Mouse (Mus musculus): Measurements from ENCODE around the gene Adap1. TPM values are rescaled to one million over a fixed set of nuclear protein-coding genes. Genes with fewer than 3 reads are reported as not detected.

Gene Adap1
- 0.65 and 1.5 TPM in 2 replicates for polyA plus RNA-seq (2016; fragmentation: Nextera tagmentation; extraction: Ambion mirVana)

DNA sequence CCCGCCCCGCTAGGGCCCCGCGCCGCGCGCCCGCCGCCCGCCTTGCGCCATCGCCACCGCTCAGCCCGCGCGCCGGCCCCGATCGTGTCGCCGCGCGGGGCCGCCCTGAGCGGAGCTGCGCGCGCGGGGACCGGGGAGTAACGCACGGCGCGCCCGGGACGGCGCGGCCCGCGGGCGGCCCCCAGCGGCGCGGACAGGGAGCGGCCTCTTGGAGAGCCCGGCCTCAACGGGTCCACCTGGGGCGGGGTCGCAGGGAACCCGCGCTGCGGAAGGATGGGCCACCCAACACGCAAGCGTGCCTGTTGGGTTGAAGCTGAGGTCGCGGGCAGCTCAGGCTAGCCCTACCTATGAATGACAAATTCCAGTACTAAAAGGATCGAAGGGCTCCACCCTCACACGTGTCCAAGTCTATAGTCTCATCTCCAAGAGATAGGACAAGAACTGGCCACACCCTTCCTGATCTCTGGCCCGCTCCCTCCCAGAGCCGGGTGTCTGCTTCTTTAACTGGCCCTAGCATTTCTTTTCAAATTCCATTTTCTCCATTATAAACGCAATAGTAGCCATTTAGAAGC is at the start of gene Adap1:
Adap1 (minus strand) TSS at position 228 of the 572 bp plus-strand sequence.
- H3K4me3 ChIP-seq: peak within 1 kb of the TSS; percentile 76
- H3K9me3 ChIP-seq: no peaks in the 10 kb centered on the region
- H3K4me1 ChIP-seq (replicated peaks): peaks cover 18% of the 10 kb centered on the region
- WGBS: 4% methylated on average over 61 of the region's 61 CpGs
- H3K36me3 ChIP-seq: no peaks in the 10 kb centered on the region
- H3K27me3 ChIP-seq (ENCODE audit: insufficient read depth, poor library complexity, severe bottlenecking): peaks cover 67% of the 10 kb centered on the region
- peak within 1 kb of the TSS; percentile 69 for H3K27ac ChIP-seq
- peak; percentile 36 for DNase-seq (ENCODE audit: low spot score)

DNA sequence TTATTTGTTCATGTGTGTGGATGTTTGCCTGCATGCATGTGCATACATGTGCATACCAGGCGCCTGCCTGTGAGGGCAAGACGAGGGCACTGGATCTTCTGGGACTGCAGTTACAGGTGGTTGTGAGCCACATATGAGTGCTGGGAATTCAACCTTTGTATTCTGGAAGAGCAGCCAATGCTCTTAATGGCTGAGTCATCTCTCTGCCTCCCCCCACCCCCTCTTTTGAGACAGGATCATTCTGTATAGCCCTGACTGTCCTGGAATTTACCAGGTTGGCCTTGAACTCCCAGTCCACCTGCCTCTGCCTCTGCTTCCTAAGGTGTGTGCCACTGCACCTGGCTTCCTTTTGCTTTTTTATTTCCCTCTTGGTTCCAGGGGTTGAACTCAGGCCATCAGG is 49.4 kb upstream of the Adap1 start:
- WGBS: 88% methylated on average over 2 of the region's 2 CpGs
- H3K9me3 ChIP-seq: no peaks in the 10 kb centered on the region
- H3K27ac ChIP-seq: no peak overlapping the region
- H3K36me3 ChIP-seq: no peaks in the 10 kb centered on the region
- peaks cover 66% of the 10 kb centered on the region for H3K4me1 ChIP-seq (replicated peaks)
- H3K4me3 ChIP-seq: no peak overlapping the region
- no peak for DNase-seq (ENCODE audit: low spot score)
- no peaks in the 10 kb centered on the region for H3K27me3 ChIP-seq (ENCODE audit: insufficient read depth, poor library complexity, severe bottlenecking)

DNA sequence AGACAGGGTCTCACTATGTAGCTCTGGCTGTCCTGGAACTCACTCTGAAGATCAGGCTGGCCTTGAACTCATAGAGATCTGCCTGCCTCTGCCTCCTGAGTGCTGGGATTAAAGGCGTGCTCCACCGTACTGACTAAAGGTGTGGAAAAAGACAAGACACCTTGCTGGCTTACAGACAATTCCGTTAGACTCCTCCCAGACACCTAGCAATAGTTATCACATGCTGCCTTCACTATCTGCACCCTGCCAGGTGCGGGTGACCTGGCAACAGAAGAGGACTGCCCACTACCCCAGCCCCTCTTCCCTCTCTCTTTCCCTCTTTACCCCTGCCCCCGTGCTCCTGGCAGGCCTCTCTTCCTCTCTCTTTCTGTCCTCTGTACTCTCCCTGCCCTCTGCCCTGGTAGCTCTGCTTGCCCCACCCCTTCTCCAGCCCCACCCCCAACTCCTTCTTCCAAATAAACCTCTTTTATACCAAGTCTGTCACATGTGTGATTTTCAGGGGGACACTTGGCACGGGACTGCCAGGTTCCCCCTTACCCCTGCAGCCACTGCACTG is 48.5 kb upstream of the Adap1 start:
- DNase-seq (ENCODE audit: low spot score): no peak
- Histone ChIP-seq H3K27ac (0 out of 2 replicates have a peak overlapping the region, but pooled peaks have one; percentile 23), H3K4me3 (no peak overlapping the region), H3K27me3 (ENCODE audit: insufficient read depth, poor library complexity, severe bottlenecking) (no peaks in the 10 kb centered on the region), H3K36me3 (no peaks in the 10 kb centered on the region), H3K4me1 (replicated peaks) (peaks cover 65% of the 10 kb centered on the region), H3K9me3 (no peaks in the 10 kb centered on the region)
- WGBS: 84% methylated on average over 6 of the region's 6 CpGs

DNA sequence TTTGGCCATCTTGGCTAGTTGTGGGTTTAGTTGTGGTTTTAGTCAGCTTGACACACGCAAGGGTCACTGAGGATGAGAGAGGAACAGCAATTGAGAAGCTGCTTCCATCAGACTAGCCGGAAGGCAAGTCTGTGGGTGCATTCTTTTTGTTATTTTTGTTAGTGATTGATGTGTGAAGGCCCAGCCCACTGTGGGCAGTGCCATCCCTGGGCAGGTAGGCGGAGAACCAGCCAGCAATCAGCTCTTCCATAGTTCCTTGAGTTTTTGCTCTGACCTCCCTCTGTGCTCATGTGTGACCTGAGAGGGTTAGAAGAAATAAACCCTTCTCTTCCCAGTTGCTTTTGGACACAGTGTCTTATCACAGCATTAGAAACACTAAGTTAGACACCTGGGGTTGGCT is 47.7 kb upstream of the Adap1 start:
- peaks cover 63% of the 10 kb centered on the region for H3K4me1 ChIP-seq (replicated peaks)

DNA sequence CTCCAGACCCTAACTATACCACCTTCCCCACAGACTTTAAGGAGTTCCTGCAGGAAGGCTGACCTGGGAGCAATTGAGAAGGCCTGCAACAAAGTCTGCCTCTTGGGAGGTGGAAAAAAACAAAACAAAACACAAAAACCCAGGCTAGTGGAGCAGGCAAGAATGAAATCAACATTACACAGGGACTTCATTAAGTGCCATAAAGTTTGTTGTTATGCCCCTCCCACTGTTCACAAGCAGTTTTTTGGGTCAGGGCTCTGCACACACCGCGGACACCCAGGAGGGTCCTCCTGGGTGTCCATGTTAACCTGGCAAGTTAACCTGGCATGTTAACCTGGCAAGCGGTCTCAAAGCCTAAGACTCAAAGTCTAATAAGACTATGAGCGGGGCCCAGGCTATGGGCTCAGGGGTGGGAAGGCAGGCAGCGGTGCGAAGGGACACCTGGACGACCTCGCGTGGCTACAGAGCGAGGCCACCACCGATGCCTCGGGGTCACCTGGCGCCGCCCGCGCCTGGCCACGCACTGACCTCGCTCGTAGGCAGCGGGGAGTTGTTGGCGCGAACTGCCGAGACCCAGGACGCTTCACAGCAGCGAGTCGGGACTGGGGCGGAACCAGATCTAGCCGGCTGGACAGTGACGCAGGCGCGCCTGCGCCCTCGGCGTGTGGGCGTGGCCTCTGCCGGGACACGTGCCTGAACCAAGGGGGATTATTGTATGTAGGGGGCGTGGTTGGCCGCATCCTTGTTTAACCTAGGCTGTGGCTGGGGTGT is 46.4 kb upstream of the Adap1 start:
- 2% methylated on average over 39 of the region's 39 CpGs for WGBS
- H3K27ac ChIP-seq: peak overlapping the region; percentile 98
- no peaks in the 10 kb centered on the region for H3K9me3 ChIP-seq
- H3K27me3 ChIP-seq (ENCODE audit: insufficient read depth, poor library complexity, severe bottlenecking): no peaks in the 10 kb centered on the region
- H3K4me3 ChIP-seq: peak overlapping the region; percentile 76
- peaks cover 53% of the 10 kb centered on the region for H3K4me1 ChIP-seq (replicated peaks)
- no peaks in the 10 kb centered on the region for H3K36me3 ChIP-seq
- DNase-seq (ENCODE audit: low spot score): peak; percentile 93

More for the DNA sequence above, 47.7 kb upstream of the Adap1 start:
- no peak overlapping the region for H3K4me3 ChIP-seq
- WGBS: 82% methylated on average over 3 of the region's 3 CpGs
- no peak overlapping the region for H3K27ac ChIP-seq
- DNase-seq (ENCODE audit: low spot score): no peak
- H3K9me3 ChIP-seq: no peaks in the 10 kb centered on the region
- H3K36me3 ChIP-seq: no peaks in the 10 kb centered on the region
- H3K27me3 ChIP-seq (ENCODE audit: insufficient read depth, poor library complexity, severe bottlenecking): no peaks in the 10 kb centered on the region

DNA sequence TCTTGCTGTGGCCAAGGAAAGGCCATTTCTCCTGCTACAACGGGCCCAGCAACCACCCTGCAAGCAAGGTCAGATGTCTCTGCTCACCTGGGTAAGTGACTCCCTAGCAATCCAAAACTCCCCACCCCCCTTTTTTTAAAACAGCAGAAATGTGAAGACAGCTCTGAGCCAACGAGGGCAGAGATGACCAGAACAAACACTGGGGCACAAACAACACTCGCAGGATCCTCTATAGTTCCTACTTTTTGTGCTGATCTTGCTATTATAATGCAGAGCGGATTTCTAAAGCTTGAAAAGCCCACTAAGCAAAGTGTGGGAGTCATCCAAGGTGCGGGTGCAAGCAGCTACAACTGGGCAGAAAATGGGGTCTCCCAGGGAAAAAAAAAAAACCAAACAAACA is 45.7 kb upstream of the Adap1 start:
- Histone ChIP-seq H3K27me3 (ENCODE audit: insufficient read depth, poor library complexity, severe bottlenecking) (no peaks in the 10 kb centered on the region), H3K36me3 (no peaks in the 10 kb centered on the region), H3K4me1 (replicated peaks) (peaks cover 60% of the 10 kb centered on the region), H3K9me3 (no peaks in the 10 kb centered on the region), H3K27ac (peak overlapping the region; percentile 98), H3K4me3 (peak overlapping the region; percentile 76)
- DNase-seq (ENCODE audit: low spot score): no peak
- 63% methylated on average over 5 of the region's 5 CpGs for WGBS

DNA sequence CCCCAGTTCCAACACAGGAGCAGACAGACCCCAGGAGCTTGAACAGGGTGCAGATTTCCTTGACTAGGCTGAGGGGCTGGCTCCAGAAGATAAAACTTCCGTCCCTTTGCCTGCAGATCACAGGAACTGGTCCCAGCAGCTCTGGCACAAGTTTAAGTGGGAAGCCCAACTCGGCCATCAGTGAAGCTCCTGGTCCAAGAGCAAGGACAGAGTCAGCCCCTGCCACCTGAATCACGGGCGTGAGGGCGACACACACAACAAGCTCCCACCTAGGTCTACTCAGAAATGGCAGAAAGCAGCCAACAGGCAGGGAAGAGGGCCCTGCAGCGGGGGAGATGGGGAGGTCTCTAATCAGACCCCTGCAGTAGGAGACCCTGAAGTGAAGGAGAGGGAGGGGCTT is 44.9 kb upstream of the Adap1 start:
- Histone ChIP-seq H3K27me3 (ENCODE audit: insufficient read depth, poor library complexity, severe bottlenecking) (no peaks in the 10 kb centered on the region), H3K4me1 (replicated peaks) (peaks cover 68% of the 10 kb centered on the region), H3K27ac (peak overlapping the region; percentile 35; the same call in 1 of the 2 replicates), H3K4me3 (0 out of 2 replicates have a peak overlapping the region, but pooled peaks have one; percentile 2), H3K9me3 (no peaks in the 10 kb centered on the region), H3K36me3 (no peaks in the 10 kb centered on the region)
- DNase-seq (ENCODE audit: low spot score): no peak
- WGBS: 84% methylated on average over 6 of the region's 6 CpGs

DNA sequence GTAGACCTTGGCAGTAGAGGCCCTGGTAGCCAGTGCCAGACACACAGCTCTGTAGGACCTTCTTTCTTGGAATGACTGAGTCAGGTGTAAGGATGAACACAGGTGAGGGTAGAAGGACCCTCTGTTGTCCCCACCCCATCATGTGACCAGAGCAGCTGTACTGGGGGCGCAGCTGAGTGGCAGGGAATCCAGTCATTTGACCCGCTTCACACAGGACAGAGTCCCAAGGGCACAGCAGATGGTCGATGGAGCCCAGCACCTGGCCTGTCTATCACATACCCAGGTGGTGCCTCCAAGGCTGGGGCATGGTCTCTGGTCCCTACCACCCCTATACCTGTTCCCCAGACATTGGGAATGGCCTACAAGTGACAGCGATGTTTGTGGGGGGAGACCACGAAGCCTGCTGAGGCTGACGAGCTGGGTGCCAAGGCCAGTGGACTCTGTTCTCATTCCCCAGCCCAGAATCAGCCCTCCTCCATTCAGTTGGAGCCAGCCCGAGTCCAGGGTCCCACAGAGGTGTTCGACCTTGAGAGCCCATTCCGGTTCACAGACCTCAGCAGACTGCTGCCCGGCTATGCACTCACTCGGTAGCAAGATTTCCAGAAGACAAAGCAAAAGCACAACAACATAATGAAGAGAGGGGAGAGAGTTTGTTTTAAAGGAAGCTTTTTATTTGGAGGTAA is 43.4 kb upstream of the Adap1 start:
- Histone ChIP-seq H3K4me1 (replicated peaks) (peaks cover 76% of the 10 kb centered on the region), H3K27ac (no peak overlapping the region), H3K4me3 (no peak overlapping the region), H3K36me3 (peaks cover under 1% of the 10 kb centered on the region; the same call in 1 of the 2 replicates), H3K27me3 (ENCODE audit: insufficient read depth, poor library complexity, severe bottlenecking) (no peaks in the 10 kb centered on the region), H3K9me3 (no peaks in the 10 kb centered on the region)
- WGBS: 90% methylated on average over 11 of the region's 11 CpGs
- DNase-seq (ENCODE audit: low spot score): no peak

DNA sequence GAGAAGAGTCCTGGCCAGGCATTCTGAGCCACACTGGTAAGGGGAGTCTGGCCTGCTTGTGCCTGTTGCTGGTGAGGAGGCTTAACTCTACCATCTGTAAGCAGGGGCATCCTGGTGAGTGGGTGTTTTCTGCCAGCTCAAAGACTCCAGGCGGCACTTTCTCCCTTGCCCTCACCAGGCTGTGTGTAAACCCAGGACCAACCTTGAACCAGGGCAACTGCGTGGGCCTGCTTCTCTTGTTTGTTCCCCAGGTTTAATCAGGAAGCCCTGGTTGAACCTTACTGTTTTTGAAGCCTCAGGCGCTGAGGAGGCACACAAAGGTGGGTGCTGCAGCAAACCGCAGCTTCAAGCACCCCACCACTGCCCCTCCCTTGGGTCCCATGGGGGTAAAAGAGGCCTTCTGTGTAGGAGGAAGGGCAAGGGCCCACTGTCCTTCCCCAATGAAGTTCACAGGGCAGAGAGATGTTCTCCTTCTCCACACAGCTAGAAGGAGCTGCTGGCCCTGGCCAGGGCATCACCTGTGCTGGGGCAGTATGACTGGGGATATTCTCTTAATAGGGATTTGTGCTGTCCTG is 42.5 kb upstream of the Adap1 start:
- Histone ChIP-seq H3K9me3 (no peaks in the 10 kb centered on the region), H3K4me1 (replicated peaks) (peaks cover 74% of the 10 kb centered on the region), H3K4me3 (no peak overlapping the region), H3K27me3 (ENCODE audit: insufficient read depth, poor library complexity, severe bottlenecking) (no peaks in the 10 kb centered on the region), H3K36me3 (peaks cover 5% of the 10 kb centered on the region), H3K27ac (peak overlapping the region; percentile 2; the same call in 1 of the 2 replicates)
- no peak for DNase-seq (ENCODE audit: low spot score)
- 91% methylated on average over 4 of the region's 4 CpGs for WGBS

DNA sequence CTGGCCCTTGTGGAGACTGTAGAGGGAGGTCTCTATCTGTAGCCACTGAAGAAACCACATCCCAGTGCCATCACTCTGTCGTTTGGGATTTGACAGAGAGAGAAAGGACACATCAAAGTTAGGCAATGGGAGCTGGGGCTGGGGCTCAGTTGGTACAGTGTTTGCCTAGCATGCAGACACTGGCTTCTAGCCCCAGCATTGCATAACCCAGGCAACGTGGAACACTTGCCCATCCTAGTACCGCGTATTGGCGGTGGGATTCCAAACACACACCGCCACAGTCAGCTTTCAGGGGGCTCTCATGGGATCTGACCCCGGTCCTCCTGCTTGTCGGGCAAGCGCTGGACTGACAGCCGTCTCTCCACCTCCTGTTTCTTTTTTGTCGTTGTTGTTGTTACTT is 41.1 kb upstream of the Adap1 start:
- Histone ChIP-seq H3K9me3 (no peaks in the 10 kb centered on the region), H3K4me3 (no peak overlapping the region), H3K27ac (no peak overlapping the region), H3K27me3 (ENCODE audit: insufficient read depth, poor library complexity, severe bottlenecking) (no peaks in the 10 kb centered on the region), H3K4me1 (replicated peaks) (peaks cover 59% of the 10 kb centered on the region), H3K36me3 (peaks cover 16% of the 10 kb centered on the region)
- no peak for DNase-seq (ENCODE audit: low spot score)
- 74% methylated on average over 11 of the region's 11 CpGs for WGBS

DNA sequence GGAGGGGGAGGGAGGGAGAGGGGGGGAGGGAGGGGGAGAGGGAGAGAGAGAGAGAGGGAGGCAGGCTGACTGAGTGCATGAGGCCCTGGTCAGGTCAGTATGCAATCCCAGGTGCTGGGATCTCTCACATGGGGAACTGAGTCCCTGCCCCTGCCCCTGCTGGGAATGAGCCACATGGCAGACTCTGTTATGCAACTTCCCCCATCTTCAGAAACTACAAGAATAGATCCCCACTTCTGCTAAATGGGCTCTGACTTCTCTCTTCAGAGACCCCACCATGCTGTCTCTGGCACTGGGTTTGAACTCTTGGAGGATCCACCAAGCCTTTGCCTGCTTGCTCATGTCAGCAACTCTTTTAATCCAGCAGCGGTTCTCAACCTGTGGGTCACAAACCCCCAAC is 40.4 kb upstream of the Adap1 start:
- Histone ChIP-seq H3K36me3 (peaks cover 20% of the 10 kb centered on the region), H3K4me3 (no peak overlapping the region), H3K4me1 (replicated peaks) (peaks cover 52% of the 10 kb centered on the region), H3K27ac (no peak overlapping the region), H3K9me3 (no peaks in the 10 kb centered on the region), H3K27me3 (ENCODE audit: insufficient read depth, poor library complexity, severe bottlenecking) (no peaks in the 10 kb centered on the region)
- 80% methylated on average over 1 of the region's 1 CpGs for WGBS
- DNase-seq (ENCODE audit: low spot score): no peak

DNA sequence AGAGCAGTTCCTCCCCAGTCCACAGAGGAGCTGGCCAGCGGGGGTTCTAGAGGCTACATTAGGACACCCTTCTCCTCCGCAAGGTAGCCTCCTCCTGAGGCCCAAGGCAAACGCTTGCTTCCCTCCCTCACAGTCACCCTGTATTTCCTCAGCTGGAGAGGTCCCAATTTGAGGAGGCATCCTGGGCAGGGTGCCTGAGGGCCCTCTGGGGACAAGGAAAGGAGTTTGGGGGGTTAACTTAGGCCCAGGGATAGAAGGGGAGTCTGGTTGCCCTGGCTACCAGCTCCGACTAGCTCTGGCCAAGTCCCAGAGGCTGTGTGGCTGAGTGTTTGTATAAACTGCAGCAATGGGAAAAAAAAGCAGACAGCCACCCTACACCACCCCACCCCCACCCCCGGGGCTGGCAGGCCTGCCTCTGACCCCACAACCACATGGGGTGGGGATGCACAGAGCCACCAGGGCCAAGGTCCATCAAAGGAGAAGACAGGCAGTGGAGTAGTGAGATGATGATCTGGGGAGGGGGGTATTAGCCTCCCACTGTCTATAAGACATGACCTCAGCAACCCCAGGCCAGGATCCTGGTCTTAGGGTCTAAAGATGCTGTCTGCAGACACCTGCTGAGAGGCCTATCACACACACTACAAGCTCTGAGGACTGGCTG is 39.6 kb upstream of the Adap1 start:
- Histone ChIP-seq H3K4me1 (replicated peaks) (peaks cover 45% of the 10 kb centered on the region), H3K27me3 (ENCODE audit: insufficient read depth, poor library complexity, severe bottlenecking) (no peaks in the 10 kb centered on the region), H3K27ac (peak overlapping the region; percentile 76), H3K36me3 (peaks cover 28% of the 10 kb centered on the region), H3K9me3 (no peaks in the 10 kb centered on the region), H3K4me3 (no peak overlapping the region)
- 30% methylated on average over 5 of the region's 5 CpGs for WGBS
- no peak for DNase-seq (ENCODE audit: low spot score)
